Mouse (Mus musculus): ENCODE results near the gene Snx29.

Snx29 gene

DNA sequence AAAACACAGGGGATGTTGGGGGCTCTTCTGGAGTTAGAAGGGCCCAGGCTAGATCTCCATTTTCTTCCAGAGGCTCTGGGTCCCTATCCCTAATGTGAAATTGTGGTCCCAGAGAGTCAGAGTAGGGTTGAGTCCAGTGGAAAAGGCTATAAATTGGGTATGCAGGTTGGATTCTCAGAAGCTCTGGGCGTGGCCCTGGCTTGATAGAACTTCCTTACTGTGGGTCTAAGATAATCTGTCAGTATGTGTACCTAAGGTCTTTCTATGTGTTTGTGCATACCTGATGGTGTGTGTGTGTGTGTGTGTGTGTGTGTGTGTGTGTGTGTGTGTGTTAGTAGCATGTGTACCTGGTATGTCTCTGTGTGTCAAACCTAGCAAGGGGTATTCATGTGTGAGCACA is 378.9 kb downstream of the Snx29 start:
- Histone ChIP-seq H3K36me3 (ENCODE audit: insufficient read depth, low read length) (no peaks in the 10 kb centered on the region), H3K4me1 (replicated peaks; ENCODE audit: low read depth, low read length) (peaks cover 7% of the 10 kb centered on the region), H3K4me3 (replicated peaks; ENCODE audit: low read length) (no peak overlapping the region), H3K9me3 (ENCODE audit: low read length) (no peaks in the 10 kb centered on the region), H3K27me3 (ENCODE audit: insufficient read depth, low read length) (no peaks in the 10 kb centered on the region)
- TF ChIP-seq NANOG (IDR thresholded peaks at IDR 0.05; ENCODE audit: borderline replicate concordance, low read length) = no peak
- no peak for TF ChIP-seq POU5F1 (IDR thresholded peaks at IDR 0.05; ENCODE audit: borderline replicate concordance, low read length)
- no peak for TF ChIP-seq CTCF (conservative IDR thresholded peaks at IDR 0.05; ENCODE audit: low read length)

DNA sequence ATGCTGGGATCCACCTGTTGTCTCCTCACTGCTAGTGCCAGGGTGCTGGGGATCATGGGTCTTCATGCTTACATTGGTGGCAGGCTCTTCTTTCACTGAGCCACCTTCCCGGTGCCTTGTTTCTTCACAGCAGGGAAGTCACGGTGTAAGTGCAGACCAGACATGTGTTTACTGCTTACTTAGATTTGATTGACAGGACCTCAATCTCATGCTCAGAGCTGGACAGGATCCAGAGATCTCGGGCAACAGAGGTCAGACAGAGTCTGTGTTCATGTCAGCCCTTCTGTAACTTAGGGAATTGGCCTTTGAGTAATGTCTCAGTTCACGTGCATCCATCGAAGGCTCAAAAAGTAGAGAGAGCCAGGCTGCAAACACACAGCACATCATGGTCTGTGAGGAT is 381.4 kb downstream of the Snx29 start:
- no peaks in the 10 kb centered on the region for H3K27me3 ChIP-seq (ENCODE audit: insufficient read depth, low read length)
- no peaks in the 10 kb centered on the region for H3K36me3 ChIP-seq (ENCODE audit: insufficient read depth, low read length)
- TF ChIP-seq CTCF (conservative IDR thresholded peaks at IDR 0.05; ENCODE audit: low read length) = no peak
- TF ChIP-seq NANOG (IDR thresholded peaks at IDR 0.05; ENCODE audit: borderline replicate concordance, low read length) = no peak
- TF ChIP-seq POU5F1 (IDR thresholded peaks at IDR 0.05; ENCODE audit: borderline replicate concordance, low read length) = no peak

DNA sequence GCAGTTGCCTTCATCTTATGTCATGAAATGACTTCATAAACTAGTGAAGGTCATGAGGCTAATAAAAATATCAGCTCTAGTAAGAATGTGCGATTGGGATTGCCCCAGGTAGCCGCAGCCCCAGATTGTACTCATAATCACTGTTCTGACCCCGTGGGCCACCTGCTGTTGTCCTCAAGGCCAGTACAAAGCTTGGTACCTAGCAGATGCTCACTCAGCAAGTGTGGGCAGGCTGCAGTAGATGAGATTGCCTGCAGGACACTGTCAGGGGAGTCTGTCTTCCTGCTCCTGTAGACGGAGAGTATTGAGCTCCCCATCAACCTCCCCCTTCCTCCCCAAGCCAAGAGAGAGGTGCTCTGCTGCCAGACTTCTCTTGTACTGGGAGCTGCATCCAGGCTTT is 382.7 kb downstream of the Snx29 start:
- H3K27me3 ChIP-seq (ENCODE audit: insufficient read depth, low read length) = no peaks in the 10 kb centered on the region
- TF ChIP-seq NANOG (IDR thresholded peaks at IDR 0.05; ENCODE audit: borderline replicate concordance, low read length) = no peak
- no peak for TF ChIP-seq CTCF (conservative IDR thresholded peaks at IDR 0.05; ENCODE audit: low read length)
- no peak for TF ChIP-seq POU5F1 (IDR thresholded peaks at IDR 0.05; ENCODE audit: borderline replicate concordance, low read length)

More for the DNA sequence above, 381.4 kb downstream of the Snx29 start:
- Histone ChIP-seq H3K4me3 (replicated peaks; ENCODE audit: low read length) (no peak overlapping the region), H3K4me1 (replicated peaks; ENCODE audit: low read depth, low read length) (no peaks in the 10 kb centered on the region), H3K9me3 (ENCODE audit: low read length) (no peaks in the 10 kb centered on the region)

DNA sequence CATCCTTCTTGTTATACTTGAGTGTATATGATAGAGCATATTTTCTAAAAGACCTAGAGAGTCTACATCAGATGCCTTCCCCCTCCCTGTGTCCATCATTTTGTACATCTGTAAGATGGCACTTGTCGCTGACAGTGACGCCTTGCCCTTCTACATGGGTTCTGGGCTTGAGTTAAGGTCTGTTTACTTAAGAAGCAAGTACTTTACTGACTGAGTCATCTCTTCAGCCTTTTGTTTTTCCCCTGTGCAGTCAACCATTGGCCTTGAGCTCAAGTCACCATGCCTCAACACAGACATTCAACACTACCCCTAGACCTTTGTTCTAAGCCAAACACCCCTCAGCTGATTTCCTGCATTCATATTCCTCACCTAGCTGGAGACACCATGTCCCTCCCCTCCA is 385.4 kb downstream of the Snx29 start:
- H3K4me1 ChIP-seq (replicated peaks; ENCODE audit: low read depth, low read length) = no peaks in the 10 kb centered on the region
- no peak for TF ChIP-seq POU5F1 (IDR thresholded peaks at IDR 0.05; ENCODE audit: borderline replicate concordance, low read length)
- no peak for TF ChIP-seq CTCF (conservative IDR thresholded peaks at IDR 0.05; ENCODE audit: low read length)
- H3K27me3 ChIP-seq (ENCODE audit: insufficient read depth, low read length) = no peaks in the 10 kb centered on the region

More for the DNA sequence above, 382.7 kb downstream of the Snx29 start:
- Histone ChIP-seq H3K4me1 (replicated peaks; ENCODE audit: low read depth, low read length) (no peaks in the 10 kb centered on the region), H3K4me3 (replicated peaks; ENCODE audit: low read length) (no peak overlapping the region), H3K9me3 (ENCODE audit: low read length) (no peaks in the 10 kb centered on the region), H3K36me3 (ENCODE audit: insufficient read depth, low read length) (no peaks in the 10 kb centered on the region)

DNA sequence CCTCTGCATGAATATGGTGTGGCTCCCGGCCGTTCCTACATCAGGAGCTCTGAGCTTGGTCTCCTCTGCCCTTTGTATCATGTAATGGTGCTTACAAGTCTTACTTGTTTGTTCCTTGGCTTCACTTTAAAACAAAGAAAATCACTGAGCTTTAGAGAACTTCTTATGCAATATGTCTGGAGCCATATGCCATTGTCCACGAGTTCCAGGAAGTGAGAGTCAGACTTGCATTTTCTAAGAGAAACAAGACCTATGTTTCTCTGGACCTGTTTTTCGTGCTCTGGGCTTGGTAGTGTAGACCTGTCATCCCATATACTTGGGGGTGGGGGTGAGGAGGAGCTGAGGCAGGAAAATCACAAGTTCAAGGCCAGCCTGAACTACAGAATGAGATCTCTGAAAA is 386.7 kb downstream of the Snx29 start:
- Histone ChIP-seq H3K27me3 (ENCODE audit: insufficient read depth, low read length) (no peaks in the 10 kb centered on the region), H3K4me1 (replicated peaks; ENCODE audit: low read depth, low read length) (no peaks in the 10 kb centered on the region; the same call in 1 of the 2 replicates), H3K9me3 (ENCODE audit: low read length) (no peaks in the 10 kb centered on the region), H3K4me3 (replicated peaks; ENCODE audit: low read length) (no peak overlapping the region), H3K36me3 (ENCODE audit: insufficient read depth, low read length) (no peaks in the 10 kb centered on the region)
- TF ChIP-seq CTCF (conservative IDR thresholded peaks at IDR 0.05; ENCODE audit: low read length) (no peak), POU5F1 (IDR thresholded peaks at IDR 0.05; ENCODE audit: borderline replicate concordance, low read length) (no peak), NANOG (IDR thresholded peaks at IDR 0.05; ENCODE audit: borderline replicate concordance, low read length) (no peak)

More for the DNA sequence above, 385.4 kb downstream of the Snx29 start:
- no peak overlapping the region for H3K4me3 ChIP-seq (replicated peaks; ENCODE audit: low read length)
- H3K9me3 ChIP-seq (ENCODE audit: low read length) = no peaks in the 10 kb centered on the region
- H3K36me3 ChIP-seq (ENCODE audit: insufficient read depth, low read length) = no peaks in the 10 kb centered on the region

DNA sequence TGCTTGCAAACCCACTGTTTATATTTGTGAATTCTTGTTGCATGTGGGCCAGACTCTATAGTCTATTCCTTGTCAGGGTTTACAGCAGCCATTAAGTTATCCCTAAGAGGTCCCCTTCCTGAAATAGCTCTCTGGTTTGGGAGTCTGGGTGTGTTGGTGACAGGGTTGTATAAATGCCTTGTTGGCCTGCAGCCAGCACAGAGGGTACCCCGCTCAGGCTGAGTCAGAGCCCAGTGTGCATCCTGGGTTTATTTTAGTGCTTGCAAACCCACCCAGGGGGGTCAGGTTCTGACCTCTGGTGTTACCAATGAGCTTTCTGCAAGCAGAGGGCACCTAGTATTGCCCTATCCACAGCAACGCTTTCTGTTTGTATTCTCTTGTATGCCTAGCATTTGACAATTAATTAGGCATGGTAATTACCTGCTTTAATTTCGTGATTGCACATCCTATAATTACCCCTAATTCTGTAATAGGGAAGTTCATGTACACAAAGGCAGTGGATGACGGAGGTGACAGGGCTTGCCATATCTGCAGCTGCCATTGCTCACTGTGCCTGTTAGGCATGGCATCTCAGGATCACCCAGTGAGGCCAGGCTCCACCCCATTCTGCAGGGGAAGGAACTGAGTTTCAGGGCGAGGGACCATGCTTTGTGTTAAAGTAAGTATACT is 387.4 kb downstream of the Snx29 start:
- TF ChIP-seq POU5F1 (IDR thresholded peaks at IDR 0.05; ENCODE audit: borderline replicate concordance, low read length) (no peak), NANOG (IDR thresholded peaks at IDR 0.05; ENCODE audit: borderline replicate concordance, low read length) (no peak), CTCF (conservative IDR thresholded peaks at IDR 0.05; ENCODE audit: low read length) (no peak)
- H3K4me3 ChIP-seq (replicated peaks; ENCODE audit: low read length) = no peak overlapping the region
- no peaks in the 10 kb centered on the region for H3K9me3 ChIP-seq (ENCODE audit: low read length)
- no peaks in the 10 kb centered on the region for H3K27me3 ChIP-seq (ENCODE audit: insufficient read depth, low read length)
- H3K4me1 ChIP-seq (replicated peaks; ENCODE audit: low read depth, low read length) = no peaks in the 10 kb centered on the region; the same call in 1 of the 2 replicates
- no peaks in the 10 kb centered on the region for H3K36me3 ChIP-seq (ENCODE audit: insufficient read depth, low read length)

DNA sequence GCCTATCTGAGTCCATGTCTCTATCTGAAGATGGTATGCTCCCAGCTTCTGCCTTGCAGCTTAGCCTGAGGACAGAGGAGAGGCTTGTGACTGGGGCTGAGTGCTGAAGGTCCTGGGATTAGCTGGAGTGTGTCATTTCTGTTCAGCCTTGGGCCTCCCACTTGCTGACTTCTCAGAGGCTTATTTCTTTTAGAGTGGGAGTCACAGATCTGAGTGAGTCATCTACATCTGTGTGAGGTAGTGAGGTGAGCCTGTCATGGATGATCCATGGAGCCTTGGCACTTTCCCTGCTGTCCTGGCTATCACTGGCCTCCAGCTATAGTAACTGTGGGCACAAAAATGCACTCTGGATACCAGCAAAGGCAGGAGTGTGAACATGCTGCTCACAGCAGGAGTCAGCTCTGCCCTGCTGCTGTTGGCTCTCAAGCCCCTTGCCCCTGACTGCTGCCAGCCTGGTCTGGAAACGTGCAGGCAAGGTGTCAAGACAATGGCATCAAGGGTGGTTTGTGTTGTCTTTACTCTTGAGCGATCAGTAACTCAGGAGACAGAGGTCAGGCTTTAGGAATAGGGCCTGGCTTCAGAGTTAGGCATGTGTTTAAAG is 390.7 kb downstream of the Snx29 start:
- H3K9me3 ChIP-seq (ENCODE audit: low read length) = no peaks in the 10 kb centered on the region
- H3K4me1 ChIP-seq (replicated peaks; ENCODE audit: low read depth, low read length) = no peaks in the 10 kb centered on the region; the same call in 1 of the 2 replicates
- TF ChIP-seq POU5F1 (IDR thresholded peaks at IDR 0.05; ENCODE audit: borderline replicate concordance, low read length) (no peak), CTCF (conservative IDR thresholded peaks at IDR 0.05; ENCODE audit: low read length) (no peak), NANOG (IDR thresholded peaks at IDR 0.05; ENCODE audit: borderline replicate concordance, low read length) (no peak)
- no peaks in the 10 kb centered on the region for H3K36me3 ChIP-seq (ENCODE audit: insufficient read depth, low read length)
- H3K27me3 ChIP-seq (ENCODE audit: insufficient read depth, low read length) = no peaks in the 10 kb centered on the region
- no peak overlapping the region for H3K4me3 ChIP-seq (replicated peaks; ENCODE audit: low read length)

DNA sequence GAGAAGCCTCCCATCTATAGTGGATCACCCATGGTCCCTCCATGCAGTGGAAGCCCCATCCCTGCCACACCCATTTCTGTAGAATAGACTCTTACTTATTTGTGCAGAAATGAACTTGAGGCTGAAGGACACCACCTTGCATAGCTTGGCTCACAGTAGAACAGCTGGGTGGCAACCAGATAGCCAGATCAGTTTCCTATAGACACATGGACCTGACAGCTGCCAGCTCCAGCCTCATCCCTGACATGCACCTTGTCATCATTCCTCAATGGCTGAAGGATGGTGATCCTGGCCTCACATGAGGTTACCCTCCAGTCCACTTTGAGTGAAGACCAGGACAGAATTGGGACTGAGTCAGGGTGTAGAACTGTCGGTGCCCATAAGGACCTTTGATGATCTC is 394.2 kb downstream of the Snx29 start:
- Histone ChIP-seq H3K9me3 (ENCODE audit: low read length) (no peaks in the 10 kb centered on the region), H3K4me3 (replicated peaks; ENCODE audit: low read length) (no peak overlapping the region), H3K4me1 (replicated peaks; ENCODE audit: low read depth, low read length) (no peaks in the 10 kb centered on the region; the same call in 1 of the 2 replicates), H3K27me3 (ENCODE audit: insufficient read depth, low read length) (no peaks in the 10 kb centered on the region), H3K36me3 (ENCODE audit: insufficient read depth, low read length) (no peaks in the 10 kb centered on the region)
- no peak for TF ChIP-seq CTCF (conservative IDR thresholded peaks at IDR 0.05; ENCODE audit: low read length)
- TF ChIP-seq POU5F1 (IDR thresholded peaks at IDR 0.05; ENCODE audit: borderline replicate concordance, low read length) = no peak
- no peak for TF ChIP-seq NANOG (IDR thresholded peaks at IDR 0.05; ENCODE audit: borderline replicate concordance, low read length)

Measured in E14TG2a.4 (cell line).